ENCODE assay signal across 9 mouse cellular contexts in the genomic region with DNA sequence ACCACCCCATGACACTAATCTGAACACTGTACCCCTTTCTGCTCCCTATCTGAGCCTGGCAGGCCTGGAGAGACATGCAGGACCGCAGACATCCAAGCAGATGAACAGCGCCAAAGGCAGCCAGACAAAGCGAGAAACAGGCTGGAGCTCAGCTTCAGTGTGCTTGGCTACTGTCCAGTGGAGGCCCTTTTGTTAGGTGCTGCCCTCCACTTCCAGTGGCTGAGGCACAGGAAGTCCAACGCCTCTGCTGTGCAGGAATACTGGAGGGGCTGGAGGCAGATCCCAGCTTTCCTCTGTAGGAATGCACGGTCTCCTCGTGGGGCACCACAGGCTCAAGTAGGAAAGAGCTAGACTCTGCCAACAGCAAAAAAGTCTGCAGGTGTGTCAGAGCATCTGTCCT.
DNase-seq lines count a peak whose midpoint lies in the region; ATAC-seq and TF ChIP-seq lines count a peak whose summit lies in the region.
"Had no signal": no experiment of that assay in that cellular context is flagged by ENCODE, and none has a peak within 500 bp of the region (broad histone marks: within the 10 kb centered on the region; RNA-seq: fewer than 3 reads in every experiment).

No protein-coding gene starts in this region.

- H3K36me3 ChIP-seq in lung, embryonic 14.5 days (ENCODE audit: insufficient read depth): no peaks in the 10 kb centered on the region
- H3K36me3 ChIP-seq in embryonic facial prominence, embryonic 14.5 days (ENCODE audit: control insufficient read depth, insufficient read depth, low read length): no peaks in the 10 kb centered on the region
- H3K36me3 ChIP-seq in midbrain, embryonic 15.5 days (replicated peaks): no peaks in the 10 kb centered on the region
- H3K36me3 ChIP-seq in stomach, postnatal 0 days (ENCODE audit: control insufficient read depth, insufficient read depth, low read length): no peaks in the 10 kb centered on the region
- H3K36me3 ChIP-seq: heart, embryonic 13.5 days had no signal

- no peak overlapping the region for H3K4me3 ChIP-seq in lung, embryonic 14.5 days (ENCODE audit: low read depth, low read length)
- H3K4me3 ChIP-seq in cerebellum, adult 2 months (replicated peaks; ENCODE audit: insufficient read depth, low read depth, low read length): no peak overlapping the region
- H3K4me3 ChIP-seq in embryonic facial prominence, embryonic 14.5 days (ENCODE audit: low read depth, low read length): no peak overlapping the region
- no peak overlapping the region for H3K4me3 ChIP-seq in midbrain, embryonic 15.5 days
- no peak overlapping the region for H3K4me3 ChIP-seq in layer of hippocampus, adult 2 months
- H3K4me3 ChIP-seq in stomach, postnatal 0 days (ENCODE audit: low read depth, low read length): no peak overlapping the region
- H3K4me3 ChIP-seq: heart, embryonic 13.5 days had no signal

- DNase-seq in lung, embryonic 14.5 days: peak; percentile 70
- no peak for DNase-seq in lung, postnatal 25 days (ENCODE audit: low spot score)
- peak; percentile 46 to 53 for DNase-seq in cerebellum, adult 2 months
- DNase-seq in embryonic facial prominence, embryonic 14.5 days (ENCODE audit: low spot score): peak; percentile 33
- DNase-seq in layer of hippocampus, adult 2 months (ENCODE audit: low spot score in 2 of 2): no peak
- no peak for DNase-seq in stomach, postnatal 0 days (ENCODE audit: low spot score)

- ATAC-seq in lung, embryonic 14.5 days (ENCODE audit: insufficient read depth): peak; percentile 35; the same call in 1 of the 2 replicates
- ATAC-seq in embryonic facial prominence, embryonic 14.5 days (ENCODE audit: low read depth): 0 out of 2 replicates have a peak, but pooled peaks have one; percentile 22
- ATAC-seq in midbrain, embryonic 15.5 days (replicated peaks): no peak
- no peak for ATAC-seq in stomach, postnatal 0 days (ENCODE audit: low FRiP score, low TSS enrichment)
- ATAC-seq: intestine, postnatal 0 days had no signal

- no peak overlapping the region for H3K27ac ChIP-seq in lung, embryonic 14.5 days (ENCODE audit: low read depth)
- peak overlapping the region; percentile 5; the same call in 1 of the 2 replicates for H3K27ac ChIP-seq in cerebellum, adult 2 months (ENCODE audit: insufficient read depth, low read length)
- no peak overlapping the region for H3K27ac ChIP-seq in embryonic facial prominence, embryonic 14.5 days (replicated peaks; ENCODE audit: low read depth, low read length)
- H3K27ac ChIP-seq in midbrain, embryonic 15.5 days: peak overlapping the region; percentile 18; the same call in 1 of the 2 replicates
- H3K27ac ChIP-seq in layer of hippocampus, adult 2 months: no peak overlapping the region
- H3K27ac ChIP-seq in stomach, postnatal 0 days (replicated peaks): no peak overlapping the region
- H3K27ac ChIP-seq: heart, embryonic 13.5 days had no signal

- TF ChIP-seq EP300 in stomach, postnatal 0 days (optimal IDR thresholded peaks at IDR 0.05): no peak

- H3K9ac ChIP-seq in lung, embryonic 14.5 days: no peak overlapping the region
- no peak overlapping the region for H3K9ac ChIP-seq in embryonic facial prominence, embryonic 14.5 days (ENCODE audit: low read depth, low read length)
- H3K9ac ChIP-seq in midbrain, embryonic 15.5 days: no peak overlapping the region
- no peak overlapping the region for H3K9ac ChIP-seq in stomach, postnatal 0 days (ENCODE audit: low read length)
- H3K9ac ChIP-seq: heart, embryonic 13.5 days had no signal

- no peak for TF ChIP-seq CTCF in lung, embryonic 14.5 days (IDR thresholded peaks at IDR 0.05; ENCODE audit: low read depth)
- TF ChIP-seq CTCF in cerebellum, adult 2 months (IDR thresholded peaks at IDR 0.05; ENCODE audit: borderline replicate concordance, insufficient read depth, low read depth, low read length): no peak
- no peak for TF ChIP-seq CTCF in layer of hippocampus, adult 2 months (conservative IDR thresholded peaks at IDR 0.05)
- TF ChIP-seq CTCF in stomach, postnatal 0 days (IDR thresholded peaks at IDR 0.05; ENCODE audit: low read depth): no peak

- H3K4me1 ChIP-seq in lung, embryonic 14.5 days (ENCODE audit: insufficient read depth): no peaks in the 10 kb centered on the region
- peaks cover 15% of the 10 kb centered on the region for H3K4me1 ChIP-seq in cerebellum, adult 2 months (ENCODE audit: control insufficient read depth, insufficient read depth, low read length)
- peaks cover 5% of the 10 kb centered on the region; the same call in 1 of the 2 replicates for H3K4me1 ChIP-seq in embryonic facial prominence, embryonic 14.5 days (ENCODE audit: control insufficient read depth, insufficient read depth, low read length)
- peaks cover 33% of the 10 kb centered on the region for H3K4me1 ChIP-seq in midbrain, embryonic 15.5 days
- H3K4me1 ChIP-seq in stomach, postnatal 0 days (replicated peaks; ENCODE audit: control insufficient read depth, insufficient read depth): no peaks in the 10 kb centered on the region

- no peak for TF ChIP-seq POLR2A in cerebellum, adult 2 months (IDR thresholded peaks at IDR 0.05; ENCODE audit: borderline replicate concordance, insufficient read depth, low read length)

- no peak overlapping the region for H3K4me2 ChIP-seq in lung, embryonic 14.5 days
- no peak overlapping the region for H3K4me2 ChIP-seq in embryonic facial prominence, embryonic 14.5 days (ENCODE audit: low read depth, low read length)
- no peak overlapping the region for H3K4me2 ChIP-seq in midbrain, embryonic 15.5 days
- no peak overlapping the region for H3K4me2 ChIP-seq in stomach, postnatal 0 days (replicated peaks; ENCODE audit: low read depth)
- H3K4me2 ChIP-seq: heart, embryonic 13.5 days had no signal

- no peaks in the 10 kb centered on the region for H3K9me3 ChIP-seq in lung, embryonic 14.5 days (ENCODE audit: low read depth, low read length)
- no peaks in the 10 kb centered on the region for H3K9me3 ChIP-seq in embryonic facial prominence, embryonic 14.5 days (ENCODE audit: control insufficient read depth, low read length)
- no peaks in the 10 kb centered on the region for H3K9me3 ChIP-seq in midbrain, embryonic 15.5 days
- H3K9me3 ChIP-seq in stomach, postnatal 0 days (ENCODE audit: control insufficient read depth, low read length): no peaks in the 10 kb centered on the region
- H3K9me3 ChIP-seq: heart, embryonic 13.5 days had no signal

- H3K27me3 ChIP-seq in lung, embryonic 14.5 days (ENCODE audit: insufficient read depth, low read length): no peaks in the 10 kb centered on the region; the same call in 1 of the 2 replicates
- H3K27me3 ChIP-seq in cerebellum, adult 2 months (ENCODE audit: control insufficient read depth, insufficient read depth, low read length): no peaks in the 10 kb centered on the region
- peaks cover 5% of the 10 kb centered on the region for H3K27me3 ChIP-seq in embryonic facial prominence, embryonic 14.5 days (replicated peaks; ENCODE audit: control insufficient read depth, insufficient read depth, low read length)
- 0 out of 2 replicates have a peak, but pooled peaks cover 3% of the 10 kb centered on the region for H3K27me3 ChIP-seq in midbrain, embryonic 15.5 days (replicated peaks)
- H3K27me3 ChIP-seq in stomach, postnatal 0 days (ENCODE audit: control insufficient read depth, insufficient read depth, low read length): no peaks in the 10 kb centered on the region

- 27% methylated on average over 6 of the region's 6 CpGs for WGBS in lung, embryonic 14.5 days
- WGBS in cerebellum, adult 2 months: 31% methylated on average over 6 of the region's 6 CpGs
- WGBS in embryonic facial prominence, embryonic 14.5 days: 30% methylated on average over 6 of the region's 6 CpGs
- WGBS in midbrain, embryonic 15.5 days: 22% methylated on average over 6 of the region's 6 CpGs
- WGBS in stomach, postnatal 0 days: 40% methylated on average over 6 of the region's 6 CpGs

Comparison
In these comparisons a context has a peak if more than half of its experiments do, and no peak if none do; other contexts are left out.
1. DNase-seq: peak in lung, embryonic 14.5 days (single experiment), cerebellum, adult 2 months (2 of 2) and embryonic facial prominence, embryonic 14.5 days (single experiment); none in lung, postnatal 25 days (single experiment), layer of hippocampus, adult 2 months (0 of 2) and stomach, postnatal 0 days (single experiment).
2. ATAC-seq: peak in lung, embryonic 14.5 days (single experiment) and embryonic facial prominence, embryonic 14.5 days (single experiment); none in midbrain, embryonic 15.5 days (single experiment) and stomach, postnatal 0 days (single experiment).
3. H3K27ac ChIP-seq: peak in cerebellum, adult 2 months (single experiment) and midbrain, embryonic 15.5 days (single experiment); none in lung, embryonic 14.5 days (single experiment), embryonic facial prominence, embryonic 14.5 days (single experiment), layer of hippocampus, adult 2 months (single experiment) and stomach, postnatal 0 days (single experiment).